Mouse (Mus musculus) c-Kit-positive CD71-negative TER-119-negative erythroid progenitor cells, embryonic 14.5 days (primary cell): ENCODE measurements around the gene Map2.

Experiments
- DNase-seq: peaks from one replicate; pipeline ENCODE4 v3.0.0-alpha.2; 2013; ENCODE audit warnings: low read depth

Map2 gene

DNA sequence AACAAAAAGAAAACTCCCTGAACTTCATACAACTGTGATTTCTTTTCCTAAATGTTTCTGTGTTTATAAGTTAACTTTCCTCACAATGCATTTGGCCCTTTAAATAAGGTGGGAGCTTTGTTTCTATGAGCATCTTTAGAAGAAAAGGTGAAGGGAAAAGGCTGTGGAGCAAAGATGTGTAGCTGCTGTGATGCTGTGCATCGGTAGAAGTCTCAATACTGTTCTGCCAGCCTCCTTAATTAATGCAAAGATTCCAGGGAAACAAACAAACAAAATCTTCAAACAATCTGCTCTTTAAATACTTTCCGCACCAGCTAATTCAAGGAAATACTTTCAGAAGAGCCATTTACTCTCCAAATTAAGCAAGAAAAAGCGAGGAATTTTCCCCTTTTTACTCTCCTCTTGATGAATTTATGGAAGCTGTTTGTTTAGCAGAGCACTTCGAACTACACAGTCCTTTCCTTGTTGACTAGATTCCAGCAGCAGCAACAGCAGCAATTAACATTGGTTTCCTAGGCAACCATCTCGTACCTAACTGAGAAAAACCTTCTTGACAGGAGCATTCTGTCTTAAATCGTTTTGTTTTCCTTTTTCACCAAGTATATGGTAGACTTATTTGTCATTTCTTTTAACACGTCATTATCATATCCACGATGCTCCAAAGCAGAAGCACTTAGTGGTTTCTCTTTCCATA is 220.0 kb downstream of the Map2 start:
- DNase-seq: no peak

- no peak for DNase-seq
These were observed 220.8 kb downstream of the Map2 start for GRCm38 (mm10) chr1:66395826-66396225.

DNA sequence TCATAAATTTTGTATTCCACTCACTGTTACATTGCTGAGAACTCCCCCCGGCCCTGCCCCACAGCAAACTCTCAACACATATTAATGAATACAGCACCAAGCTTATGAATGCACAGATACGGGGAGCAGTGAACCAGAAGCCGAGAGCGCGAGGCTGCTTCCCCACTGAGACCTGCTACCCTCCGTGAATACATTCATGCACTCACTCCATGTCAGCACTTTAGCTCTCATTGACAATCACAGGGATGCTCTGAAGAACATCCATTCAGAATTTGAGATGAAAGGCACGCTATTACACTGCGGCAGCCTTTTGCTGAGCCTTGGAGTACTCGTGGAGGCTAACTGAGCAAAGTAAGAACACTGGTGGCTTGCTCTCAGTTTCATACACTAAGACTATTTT is 226.8 kb downstream of the Map2 start:
- DNase-seq: no peak

DNA sequence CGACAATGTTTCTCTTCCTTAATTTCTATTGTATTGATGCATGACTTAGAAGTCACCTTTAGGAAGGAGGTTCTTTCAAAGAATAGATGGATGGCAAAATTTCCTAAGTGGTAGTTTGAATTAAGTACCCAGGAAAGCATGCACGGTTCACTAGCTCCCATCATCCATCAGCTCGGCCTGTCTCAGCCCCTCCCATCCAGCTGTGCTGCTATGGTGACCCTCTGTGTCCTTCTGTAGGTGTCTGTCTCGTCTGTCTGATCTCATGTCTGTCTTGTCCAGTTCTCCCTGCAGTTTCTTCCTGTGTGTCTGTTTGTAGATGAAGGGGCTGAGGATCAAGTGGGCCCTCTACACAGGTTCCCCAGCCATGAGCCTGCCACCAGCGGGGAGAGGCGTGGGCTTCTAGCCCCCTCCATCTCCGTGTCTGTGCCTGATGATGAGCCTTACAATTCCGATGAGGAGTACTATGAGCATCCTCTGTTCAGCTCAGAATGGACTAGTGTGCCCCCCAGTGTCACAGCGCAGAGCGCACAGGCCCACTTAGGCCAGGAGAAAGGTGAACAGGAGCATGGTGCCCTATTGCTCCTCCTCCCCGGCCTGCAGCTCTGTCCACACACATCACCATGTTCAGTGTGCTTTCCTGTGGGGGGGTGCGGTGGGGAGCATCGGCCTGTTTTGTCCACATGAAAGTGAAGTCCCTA is 232.3 kb downstream of the Map2 start:
- no peak for DNase-seq

GRCm38 (mm10) chr1:66418360-66418759 is 243.3 kb downstream of the Map2 start:
- DNase-seq: no peak

GRCm38 (mm10) chr1:66426073-66426472 is 251.0 kb downstream of the Map2 start:
- DNase-seq: no peak

- no peak for DNase-seq
These were observed 255.9 kb downstream of the Map2 start for GRCm38 (mm10) chr1:66430962-66431361.

GRCm38 (mm10) chr1:66431472-66431871 is 256.4 kb downstream of the Map2 start:
- no peak for DNase-seq

GRCm38 (mm10) chr1:66438069-66438468 is 263.0 kb downstream of the Map2 start:
- DNase-seq: no peak

DNA sequence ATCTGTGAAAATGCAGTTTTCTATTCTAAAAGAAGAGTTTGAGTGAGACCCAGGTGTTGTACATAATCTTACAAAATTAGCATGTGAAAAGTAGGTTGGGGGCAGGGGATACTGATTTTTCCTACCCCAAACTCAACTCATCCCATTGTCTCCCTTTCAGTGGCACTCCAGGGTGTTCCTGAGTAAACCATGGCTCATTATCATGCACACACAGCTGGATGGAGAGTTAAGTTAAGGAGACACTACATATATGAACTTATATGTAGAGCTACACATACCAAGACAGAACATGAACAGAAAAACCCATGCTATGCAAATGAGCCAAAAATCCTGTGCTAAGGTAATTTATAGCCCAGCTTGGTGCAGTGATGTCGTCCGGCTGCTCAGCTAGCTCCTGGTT is 267.8 kb downstream of the Map2 start:
- DNase-seq: no peak

GRCm38 (mm10) chr1:66449471-66449870 is 274.4 kb downstream of the Map2 start:
- no peak for DNase-seq

DNA sequence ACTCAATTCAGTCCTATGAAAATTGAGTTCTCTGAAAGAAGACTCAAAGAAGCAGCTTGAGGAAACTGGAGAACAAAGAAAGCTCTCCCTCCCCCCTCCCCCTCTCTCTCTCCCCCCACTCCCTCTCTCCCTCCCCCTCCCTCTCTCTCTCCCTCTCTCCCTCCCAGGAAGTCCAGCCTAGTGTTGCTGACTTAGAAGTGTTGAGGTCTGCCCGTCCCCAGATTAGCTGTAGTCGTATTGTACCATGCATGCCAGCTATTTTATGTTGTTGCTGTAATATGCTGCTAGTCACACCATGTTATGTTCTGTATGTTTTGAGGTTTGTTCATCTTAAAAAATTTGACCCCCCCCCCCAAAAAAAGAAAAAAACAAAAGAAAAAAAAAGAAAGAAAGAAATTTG is 281.5 kb downstream of the Map2 start:
- no peak for DNase-seq

DNA sequence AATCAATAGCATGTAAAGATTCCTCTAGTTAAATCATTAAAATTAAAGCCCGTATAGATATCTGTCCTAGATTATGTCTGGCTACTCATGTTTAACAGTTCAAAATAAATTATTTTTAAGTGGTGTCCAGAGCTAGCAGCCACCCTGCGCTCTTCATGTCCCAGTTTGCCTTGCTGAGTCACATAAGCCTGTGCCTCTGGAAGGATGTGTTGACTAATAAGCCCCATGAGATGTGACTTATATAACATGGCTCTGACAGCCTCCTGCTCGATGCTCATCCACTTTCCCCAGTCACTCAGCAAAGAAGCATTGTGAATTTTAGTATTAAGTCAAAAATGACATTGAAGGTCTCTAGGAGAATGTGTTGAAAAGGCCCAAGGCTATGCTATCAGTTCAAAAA is 282.7 kb downstream of the Map2 start:
- DNase-seq: no peak

DNA sequence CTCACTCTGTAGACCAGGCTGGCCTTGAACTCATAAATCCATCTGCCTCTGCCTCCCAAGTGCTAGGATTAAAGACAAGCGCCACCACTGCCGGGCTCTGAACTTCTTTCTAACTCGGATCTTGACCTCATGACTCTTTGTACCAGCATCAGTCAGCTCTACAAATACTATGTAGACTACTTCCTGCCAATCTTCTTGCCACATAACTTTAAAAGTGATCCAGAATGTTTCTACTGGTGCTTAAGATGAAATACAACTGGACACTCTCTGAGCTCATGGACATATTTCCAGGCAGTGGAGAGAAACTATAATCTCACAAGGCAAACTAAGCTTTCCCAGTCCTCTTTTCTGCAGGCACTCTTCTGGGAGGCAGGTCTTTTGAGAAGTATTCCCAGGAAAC is 284.3 kb downstream of the Map2 start:
- DNase-seq: no peak

DNA sequence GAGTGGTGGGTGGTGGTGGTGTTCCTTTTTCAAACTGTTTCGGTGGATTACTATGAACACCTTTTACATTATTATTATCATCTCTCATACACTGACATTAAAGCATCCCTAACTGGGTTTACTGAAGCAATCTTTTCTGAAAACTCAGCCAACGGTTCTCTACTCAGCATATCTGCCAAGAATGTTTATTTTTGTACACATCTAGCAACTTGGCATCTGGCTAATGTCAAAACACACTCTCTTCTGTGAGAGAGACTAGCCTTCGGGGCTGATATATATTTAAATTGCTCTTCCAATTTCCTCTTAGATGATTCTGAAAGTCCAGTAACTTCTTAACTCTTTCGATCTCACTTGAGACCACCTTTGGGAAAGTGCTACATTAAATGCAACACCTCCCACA is 285.8 kb downstream of the Map2 start:
- DNase-seq: no peak

DNA sequence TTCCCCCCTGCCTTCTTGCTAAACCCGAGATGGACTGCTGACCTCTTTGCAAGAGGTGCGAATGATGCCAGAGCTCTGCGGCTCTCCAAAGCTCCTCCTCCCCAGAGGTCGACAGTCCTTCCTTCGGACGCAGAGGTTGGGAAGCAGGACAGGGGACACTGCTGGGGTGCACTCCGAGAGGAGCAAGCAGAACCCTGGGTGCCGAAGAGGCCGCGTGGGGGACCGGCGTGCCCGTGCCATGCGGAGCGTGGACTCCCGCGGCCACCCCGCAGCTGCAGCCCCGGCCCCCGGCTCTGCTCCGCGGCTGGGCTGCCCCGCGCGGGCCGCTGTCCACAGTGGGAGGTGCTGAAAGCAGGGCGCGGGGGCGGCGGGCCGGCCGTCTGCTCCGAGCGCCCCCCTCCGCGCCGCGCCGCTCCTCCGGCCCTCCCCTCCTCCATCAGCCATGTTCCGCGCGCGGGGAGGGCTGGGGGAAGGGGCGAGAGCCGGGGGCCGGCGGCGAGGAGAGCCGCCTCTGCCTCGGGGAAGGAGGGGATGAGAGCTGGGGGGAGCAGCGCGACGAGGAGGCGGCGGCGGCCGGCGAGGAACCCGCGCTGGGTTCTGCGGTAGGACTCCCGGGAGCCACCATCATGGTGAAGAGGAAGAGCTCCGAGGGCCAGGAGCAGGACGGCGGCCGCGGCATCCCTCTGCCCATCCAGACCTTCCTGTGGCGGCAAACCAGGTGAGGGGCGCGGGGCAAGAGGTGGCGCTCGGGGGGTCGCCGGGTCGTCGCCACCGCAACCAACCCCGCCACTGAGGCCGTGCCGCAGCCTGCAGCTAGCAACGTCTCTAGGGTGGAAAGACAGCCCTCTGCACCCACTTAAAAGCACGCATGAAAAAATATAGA is 293.0 kb downstream of the Map2 start, which contains the start of gene Unc80:
TSS of gene Unc80 (plus strand) at position 547 of the 883 bp plus-strand sequence.
- peak; percentile 7 for DNase-seq

- no peak for DNase-seq
These were observed 293.6 kb downstream of the Map2 start for GRCm38 (mm10) chr1:66468704-66469020.

GRCm38 (mm10) chr1:66482751-66483150 is 307.7 kb downstream of the Map2 start:
- DNase-seq: no peak
